Mouse (Mus musculus): Measurements from ENCODE around the gene Mrps18c.

GRCm38 (mm10) chr5:100819568-100820480, 21.4 kb downstream of the Mrps18c start:
- no peak for TF ChIP-seq POLR2A (IDR thresholded peaks at IDR 0.05; ENCODE audit: insufficient read depth, low read depth, low read length)
- no peak for TF ChIP-seq CTCF (IDR thresholded peaks at IDR 0.05; ENCODE audit: insufficient read depth, low read depth, low read length)

Measured in olfactory bulb, adult 2 months (tissue).